Mouse (Mus musculus) kidney, postnatal 36 days (tissue): ENCODE data around the gene Pip.

Experiments
- DNase-seq, 2 experiments: peaks; one replicate each; pipeline ENCODE4 v3.0.0; 2021 to 2022; ENCODE audit warnings: mixed read lengths in 2 of 2

Pip gene

DNA sequence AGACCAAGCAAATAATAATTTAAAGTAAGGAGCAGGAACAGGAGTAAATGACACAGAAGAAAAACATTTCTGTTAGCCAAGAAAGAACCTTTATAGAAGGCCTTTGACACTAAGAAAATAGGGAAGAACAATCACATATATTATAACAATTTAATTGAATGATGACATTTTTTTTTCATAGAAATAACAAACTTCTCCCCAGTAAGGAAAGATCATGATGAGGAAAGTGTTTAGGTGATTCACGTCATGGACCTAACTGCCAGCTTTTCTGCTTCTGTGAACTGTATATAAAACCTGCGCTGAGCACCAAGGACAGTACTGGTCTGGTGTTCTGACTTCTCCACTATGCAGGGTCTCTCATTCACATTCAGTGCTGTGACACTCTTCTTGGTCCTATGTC is at the start of gene Pip:
TSS of gene Pip (plus strand) at position 301 of the 400 bp plus-strand sequence.
- DNase-seq = no peak

GRCm38 (mm10) chr6:41824086-41824485 is 23.2 kb upstream of the Pip start:
- DNase-seq = no peak

- no peak for DNase-seq
These were observed 17.8 kb upstream of the Pip start for GRCm38 (mm10) chr6:41829516-41829915.

DNA sequence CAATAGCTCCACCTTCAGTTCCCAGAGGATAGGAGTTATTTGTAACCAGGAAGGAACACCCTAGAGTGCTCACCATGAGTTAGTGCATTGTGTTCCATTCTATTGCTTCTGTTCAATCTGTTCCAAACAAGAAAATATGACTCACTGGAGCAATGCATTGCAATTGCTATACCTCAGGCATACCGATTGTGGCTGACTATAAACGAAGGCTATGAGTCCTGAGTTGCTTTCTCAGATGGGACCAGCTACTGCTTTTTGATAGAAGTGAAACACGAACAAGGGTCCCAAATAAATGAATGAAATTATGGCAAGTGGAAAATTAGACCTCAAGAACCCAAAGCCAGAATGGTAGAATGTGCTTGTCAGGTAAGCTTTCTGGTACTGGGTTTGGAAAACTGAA is 5.4 kb downstream of the Pip start, which contains the start of gene Sval2:
TSS of gene Sval2 (plus strand) at position 301 of the 400 bp plus-strand sequence.
- DNase-seq = no peak

GRCm38 (mm10) chr6:41864038-41864437 is 16.7 kb downstream of the Pip start:
- no peak for DNase-seq
